In the genomic region with DNA sequence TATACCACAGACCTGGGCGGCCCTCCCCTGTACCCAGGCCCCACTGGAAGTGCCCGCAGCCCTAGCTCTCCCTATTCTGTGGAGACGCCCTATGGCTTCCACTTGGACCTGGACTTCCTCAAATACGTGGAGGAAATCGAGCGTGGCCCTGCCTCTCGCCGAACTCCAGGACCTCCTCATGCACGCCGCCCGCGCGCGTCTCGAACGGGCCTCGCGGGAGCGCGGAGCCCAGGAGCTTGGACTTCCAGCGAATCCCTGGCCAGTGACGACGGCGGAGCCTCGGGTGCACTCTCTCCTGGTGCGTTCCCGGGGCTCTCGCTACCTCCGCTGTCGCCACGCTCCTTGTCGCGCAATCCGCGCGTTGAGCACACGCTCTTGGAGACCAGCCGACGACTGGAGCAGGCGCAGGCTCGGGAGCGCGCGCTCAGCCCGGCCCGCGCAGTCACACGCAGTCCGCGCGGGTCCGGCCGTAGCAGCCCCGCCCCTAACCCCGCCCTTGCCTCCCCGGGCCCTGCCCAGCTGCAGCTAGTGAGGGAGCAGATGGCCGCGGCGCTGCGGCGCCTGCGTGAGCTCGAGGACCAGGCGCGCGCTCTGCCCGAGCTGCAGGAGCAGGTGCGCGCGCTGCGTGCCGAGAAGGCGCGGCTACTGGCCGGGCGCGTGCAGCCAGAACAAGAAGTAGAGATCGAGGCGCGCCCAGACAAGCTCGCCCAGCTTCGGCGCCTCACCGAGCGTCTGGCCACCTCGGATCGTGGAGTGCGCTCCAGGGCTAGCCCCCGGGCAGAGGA, we compare ENCODE assay signal across 1 mouse cellular context.
TF ChIP-seq lines count a peak whose summit lies in the region.

No protein-coding gene starts in this region.

TF ChIP-seq in MEL, 35 proteins besides CTCF, POLR2A, EP300 and RAD21:
- 0 out of 2 replicates have a peak, but pooled peaks have one; percentile 12 for TF ChIP-seq USF1 (IDR thresholded peaks at IDR 0.05; ENCODE audit: low read depth, low read length)
- no peak for TF ChIP-seq CHD1 (IDR thresholded peaks at IDR 0.05; ENCODE audit: low read depth, low read length)
- TF ChIP-seq MYB (IDR thresholded peaks at IDR 0.05; ENCODE audit: low read depth, low read length) = no peak
- no peak for TF ChIP-seq MAFK (IDR thresholded peaks at IDR 0.05; ENCODE audit: borderline replicate concordance, low read depth, low read length)
- no peak for TF ChIP-seq ZKSCAN1 (IDR thresholded peaks at IDR 0.05; ENCODE audit: low read depth, low read length)
- TF ChIP-seq BHLHE40 (IDR thresholded peaks at IDR 0.05; ENCODE audit: borderline replicate concordance, low read depth, low read length) = no peak
- peak; percentile 90; the same call in 1 of the 2 replicates for TF ChIP-seq POLR2AphosphoS2 (IDR thresholded peaks at IDR 0.05; ENCODE audit: low read length)
- TF ChIP-seq ZNF384 (IDR thresholded peaks at IDR 0.05; ENCODE audit: low read depth, low read length) = no peak
- TF ChIP-seq TCF12 (IDR thresholded peaks at IDR 0.05; ENCODE audit: low read depth, low read length) = no peak
- no peak for TF ChIP-seq KAT2A (conservative IDR thresholded peaks at IDR 0.05; ENCODE audit: low read depth, low read length)
- TF ChIP-seq UBTF (IDR thresholded peaks at IDR 0.05; ENCODE audit: borderline replicate concordance, insufficient read depth, low read depth, low read length) = no peak
- peak; percentile 74 for TF ChIP-seq MYC (IDR thresholded peaks at IDR 0.05; ENCODE audit: low read depth, low read length)
- peak; percentile 55; the same call in 1 of the 2 replicates for TF ChIP-seq SIN3A (IDR thresholded peaks at IDR 0.05; ENCODE audit: low read length)
- no peak for TF ChIP-seq TAL1 (IDR thresholded peaks at IDR 0.05; ENCODE audit: low read length)
- no peak for TF ChIP-seq RCOR1 (IDR thresholded peaks at IDR 0.05; ENCODE audit: low read depth, low read length)
- TF ChIP-seq ZC3H11A (IDR thresholded peaks at IDR 0.05; ENCODE audit: low read depth, low read length) = no peak
- TF ChIP-seq GABPA (IDR thresholded peaks at IDR 0.05; ENCODE audit: low read depth, low read length) = no peak
- TF ChIP-seq NELFE (IDR thresholded peaks at IDR 0.05; ENCODE audit: low read depth, low read length) = peak; percentile 89
- 0 out of 2 replicates have a peak, but pooled peaks have one; percentile 40 for TF ChIP-seq ELF1 (IDR thresholded peaks at IDR 0.05; ENCODE audit: low read depth, low read length)
- TF ChIP-seq USF2 (IDR thresholded peaks at IDR 0.05; ENCODE audit: borderline replicate concordance in 1 of 2, insufficient read depth in 1 of 2, low read depth in 1 of 2, low read length in 2 of 2) = no peak
- TF ChIP-seq MAZ (IDR thresholded peaks at IDR 0.05; ENCODE audit: low read depth, low read length) = no peak
- TF ChIP-seq CHD2 (IDR thresholded peaks at IDR 0.05; ENCODE audit: low read length) = no peak
- no peak for TF ChIP-seq JUND (IDR thresholded peaks at IDR 0.05; ENCODE audit: low read depth, low read length)
- peak; percentile 62 for TF ChIP-seq MAX (IDR thresholded peaks at IDR 0.05; ENCODE audit: low read length)
- TF ChIP-seq TBP (IDR thresholded peaks at IDR 0.05; ENCODE audit: low read depth, low read length) = no peak
- TF ChIP-seq HCFC1 (IDR thresholded peaks at IDR 0.05; ENCODE audit: low read depth, low read length) = no peak; the same call in 1 of the 2 replicates
- peak; percentile 87 for TF ChIP-seq NRF1 (IDR thresholded peaks at IDR 0.05; ENCODE audit: insufficient read depth, low read depth, low read length, poor library complexity, severe bottlenecking)
- peak; percentile 78 for TF ChIP-seq MXI1 (IDR thresholded peaks at IDR 0.05; ENCODE audit: low read depth, low read length)
- no peak for TF ChIP-seq MEF2A (IDR thresholded peaks at IDR 0.05; ENCODE audit: extremely low read depth, insufficient replicate concordance, low read depth, low read length, poor library complexity, severe bottlenecking)
